ENCODE assay signal across 8 mouse cellular contexts in the genomic region with DNA sequence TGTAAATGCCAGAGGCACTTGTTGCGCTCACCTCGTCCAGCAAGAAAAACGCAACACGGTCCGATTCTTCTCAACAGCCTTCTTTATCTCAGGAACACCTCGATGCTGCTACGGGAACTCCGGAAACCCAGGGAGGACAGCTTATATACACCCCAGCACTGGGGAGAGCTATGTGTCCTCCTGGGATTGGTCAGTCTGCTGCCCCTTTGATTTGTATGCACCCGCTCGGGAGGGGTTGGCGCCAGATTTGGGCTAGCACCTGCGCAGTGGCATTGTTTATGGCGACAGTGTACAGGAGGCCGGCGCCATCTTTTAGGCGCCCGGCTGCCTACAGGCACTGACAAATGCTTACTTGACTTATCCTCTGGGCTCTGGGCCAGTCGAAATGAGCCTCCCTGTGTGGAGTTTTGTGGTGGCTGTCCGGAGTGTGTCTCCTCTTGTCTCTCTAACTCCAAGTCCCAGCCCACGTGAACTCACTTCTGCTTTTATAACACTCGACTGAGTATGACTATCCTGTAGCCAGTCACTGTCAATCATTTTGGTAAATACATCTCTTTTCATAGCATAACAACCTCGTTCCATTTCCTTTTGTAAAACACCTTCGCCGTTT. TPM values are rescaled to one million over a fixed set of nuclear protein-coding genes. Genes with fewer than 3 reads are reported as not detected.
DNase-seq lines count a peak whose midpoint lies in the region.
"Not testable (repeated sequence)": the region's sequence is repeated elsewhere in the genome, so short reads cannot be mapped to it uniquely, and the experiment has no call there.

No protein-coding gene starts in this region.

- intact Hi-C loops in heart, postnatal 14 days (cut with DNase I) = not testable (repeated sequence)

- DNase-seq in CD4-positive helper T cell, adult 2 months (ENCODE audit: low read depth, low spot score) = peak; percentile 87
- DNase-seq in adrenal gland, postnatal 14 days = peak; percentile 59
- DNase-seq in frontal cortex, postnatal 10 days (ENCODE audit: low spot score in 2 of 2) = peak; percentile 70 to 86
- peak; percentile 59 to 70 for DNase-seq in heart, postnatal 14 days
- DNase-seq in layer of hippocampus, adult 8-10 months (ENCODE audit: low spot score in 2 of 2) = peak; percentile 73 to 81
- DNase-seq in lung, adult 18-20 months = peak; percentile 81 to 89
- peak; percentile 61 to 71 for DNase-seq in right cerebral cortex, adult 2 months (ENCODE audit: low spot score in 2 of 2)
- peak; percentile 86 for DNase-seq in thymus, postnatal 0 days (ENCODE audit: low spot score)

RNA-seq across cellular contexts. Expression of a gene that starts 10.7 kb away (rescaled TPM):
- total RNA-seq in adrenal gland, postnatal 14 days (2021) = 0.34 and 0.41 TPM in 2 replicates
- total RNA-seq in heart, postnatal 14 days (2021) = not detected
- total RNA-seq in layer of hippocampus, adult 8-10 months (2022) = 1 to 10 TPM; 2.5 to 6.7 (median 4.3) TPM
- polyA plus RNA-seq in thymus, postnatal 0 days (2015; fragmentation: Nextera tagmentation; extraction: Ambion mirVana) = 0.61 and 0.64 TPM in 2 replicates

Comparison
In these comparisons a context has a peak if more than half of its experiments do, and no peak if none do; other contexts are left out.
1. Peak in every context shown above with its lines: DNase-seq.